Mouse (Mus musculus) spleen, adult 2 months (tissue): ENCODE data around the gene Kdsr.
"Not testable (repeated sequence)": the region's sequence is repeated elsewhere in the genome, so short reads cannot be mapped to it uniquely, and the experiment has no call there.

Experiments
- CTCF ChIP-seq: fragments of 200-500 bp; IDR thresholded peaks from 2 replicates; pipeline ENCODE4 v1.5.1; 2011; ENCODE audit warnings: mild to moderate bottlenecking, inconsistent platforms; ENCODE audit not compliant: insufficient read depth, insufficient read length, insufficient replicate concordance; ENCODE audit errors: extremely low read depth
- POLR2A ChIP-seq: fragments of 200-500 bp; IDR thresholded peaks from 2 replicates; pipeline ENCODE4 v1.6.1; 2011; ENCODE audit warnings: low read depth, low read length, inconsistent platforms

DNA sequence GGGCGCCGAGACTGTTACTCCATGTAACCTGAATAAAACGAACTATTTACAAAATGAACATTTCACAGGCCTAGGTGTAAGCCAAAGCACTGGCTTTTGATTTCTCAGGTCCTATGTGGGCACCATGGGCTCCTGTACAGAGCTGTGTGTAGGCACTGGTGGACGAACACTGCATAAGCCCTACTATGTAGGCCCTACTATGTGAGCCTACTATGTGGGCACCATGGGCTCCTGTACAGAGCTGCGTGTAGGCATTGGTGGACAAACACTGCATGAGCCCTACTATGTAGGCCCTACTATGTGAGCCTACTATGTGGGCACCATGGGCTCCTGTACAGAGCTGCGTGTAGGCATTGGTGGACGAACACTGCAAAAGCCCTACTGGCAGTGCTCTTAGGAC is 41.8 kb downstream of the Kdsr start:
- TF ChIP-seq CTCF, POLR2A: not testable (repeated sequence)
